Mouse (Mus musculus) midbrain, embryonic 15.5 days (tissue): Measurements from ENCODE around the gene Rbfox3. TPM values are rescaled to one million over a fixed set of nuclear protein-coding genes. Genes with fewer than 3 reads are reported as not detected.

Experiments
- ATAC-seq: fragments of 200-750 bp; cut with Nextera tagmentation; replicated peaks from 2 replicates; pipeline ENCODE4 v1.8.0; 2017; ENCODE audit warnings: moderate TSS enrichment
- H3K27ac ChIP-seq: fragments of 300-500 bp; sonication (generic); 2 replicates; pipeline ENCODE4 v1.5.1; 2015; ENCODE audit warnings: mild to moderate bottlenecking, inconsistent platforms
- H3K27me3 ChIP-seq: fragments of 300-500 bp; sonication (generic); replicated peaks from 2 replicates; pipeline ENCODE4 v1.6.1; 2015; ENCODE audit warnings: inconsistent platforms
- H3K36me3 ChIP-seq: fragments of 300-500 bp; sonication (generic); replicated peaks from 2 replicates; pipeline ENCODE4 v1.6.1; 2015; ENCODE audit warnings: inconsistent platforms
- H3K4me1 ChIP-seq: fragments of 300-500 bp; sonication (generic); 2 replicates; pipeline ENCODE4 v1.6.1; 2015; ENCODE audit warnings: inconsistent platforms
- H3K4me2 ChIP-seq: fragments of 300-500 bp; sonication (generic); 2 replicates; pipeline ENCODE4 v1.6.1; 2015; ENCODE audit warnings: inconsistent platforms, mild to moderate bottlenecking, moderate library complexity
- H3K4me3 ChIP-seq: fragments of 300-500 bp; sonication (generic); 2 replicates; pipeline ENCODE4 v1.5.1; 2015; ENCODE audit warnings: mild to moderate bottlenecking, inconsistent platforms
- H3K9ac ChIP-seq: fragments of 300-500 bp; sonication (generic); 2 replicates; pipeline ENCODE4 v1.6.1; 2015; ENCODE audit warnings: mild to moderate bottlenecking, inconsistent platforms
- H3K9me3 ChIP-seq: fragments of 300-500 bp; sonication (generic); 2 replicates; pipeline ENCODE4 v1.6.1; 2016; ENCODE audit warnings: inconsistent platforms
- WGBS: fragments of 180-500 bp; shearing (Covaris S2); methylation state at CpG from one replicate; pipeline ENCODE4 v1.1.7; 2015; ENCODE audit warnings: mixed read lengths; 5-methylcytosine and 5-hydroxymethylcytosine counted together
- polyA plus RNA-seq: library from polyadenylated mRNA; unstranded; fragments of >200 nt; fragmentation: Nextera tagmentation; extraction: Ambion mirVana; gene quantifications from 2 replicates; pipeline ENCODE4 v1.2.1, GENCODE M21; 2015

Rbfox3 gene
- polyA plus RNA-seq, 1 experiment from 2014 or later = 54.2 TPM

GRCm38 (mm10) chr11:118874022-118874421 is 37.4 kb downstream of the Rbfox3 start:
- H3K9ac ChIP-seq = no peak overlapping the region
- no peak for ATAC-seq

GRCm38 (mm10) chr11:118871527-118871926 is 39.9 kb downstream of the Rbfox3 start:
- Histone ChIP-seq H3K4me2 (no peak overlapping the region), H3K27ac (no peak overlapping the region), H3K27me3 (no peaks in the 10 kb centered on the region), H3K36me3 (no peaks in the 10 kb centered on the region; the same call in 1 of the 2 replicates), H3K4me1 (peaks cover 30% of the 10 kb centered on the region), H3K4me3 (no peak overlapping the region), H3K9ac (no peak overlapping the region), H3K9me3 (no peaks in the 10 kb centered on the region)
- no peak for ATAC-seq
- WGBS = 78% methylated on average over 10 of the region's 10 CpGs

More at GRCm38 (mm10) chr11:118874022-118874421, 37.4 kb downstream of the Rbfox3 start:
- peaks cover 34% of the 10 kb centered on the region for H3K4me1 ChIP-seq
- no peak overlapping the region for H3K4me2 ChIP-seq
- no peaks in the 10 kb centered on the region for H3K36me3 ChIP-seq
- no peaks in the 10 kb centered on the region for H3K27me3 ChIP-seq
- 37% methylated on average over 11 of the region's 11 CpGs for WGBS
- no peaks in the 10 kb centered on the region for H3K9me3 ChIP-seq
- H3K27ac ChIP-seq = peak overlapping the region; percentile 68
- no peak overlapping the region for H3K4me3 ChIP-seq

GRCm38 (mm10) chr11:118863360-118863759 is 48.0 kb downstream of the Rbfox3 start:
- no peak overlapping the region for H3K27ac ChIP-seq
- no peak for ATAC-seq
- no peak overlapping the region for H3K4me3 ChIP-seq
- H3K27me3 ChIP-seq = no peaks in the 10 kb centered on the region
- H3K4me1 ChIP-seq = peaks cover 5% of the 10 kb centered on the region
- no peak overlapping the region for H3K4me2 ChIP-seq
- no peak overlapping the region for H3K9ac ChIP-seq
- no peaks in the 10 kb centered on the region; the same call in 1 of the 2 replicates for H3K36me3 ChIP-seq
- 70% methylated on average over 3 of the region's 3 CpGs for WGBS
- no peaks in the 10 kb centered on the region for H3K9me3 ChIP-seq

- ATAC-seq = no peak
- Histone ChIP-seq H3K4me3 (no peak overlapping the region), H3K27ac (no peak overlapping the region), H3K9me3 (no peaks in the 10 kb centered on the region), H3K36me3 (no peaks in the 10 kb centered on the region), H3K4me1 (peaks cover 9% of the 10 kb centered on the region), H3K9ac (no peak overlapping the region), H3K4me2 (no peak overlapping the region), H3K27me3 (no peaks in the 10 kb centered on the region)
- 90% methylated on average over 15 of the region's 15 CpGs for WGBS
Measured at GRCm38 (mm10) chr11:118861801-118862431, 49.5 kb downstream of the Rbfox3 start.

- peaks cover 9% of the 10 kb centered on the region for H3K4me1 ChIP-seq
- H3K27me3 ChIP-seq = no peaks in the 10 kb centered on the region
- H3K4me3 ChIP-seq = no peak overlapping the region
- H3K4me2 ChIP-seq = no peak overlapping the region
- no peaks in the 10 kb centered on the region for H3K36me3 ChIP-seq
- 93% methylated on average over 6 of the region's 6 CpGs for WGBS
- no peak overlapping the region for H3K9ac ChIP-seq
- ATAC-seq = no peak
- no peaks in the 10 kb centered on the region for H3K9me3 ChIP-seq
- no peak overlapping the region for H3K27ac ChIP-seq
Measured at GRCm38 (mm10) chr11:118861246-118861645, 50.2 kb downstream of the Rbfox3 start.

GRCm38 (mm10) chr11:118860812-118861211 is 50.6 kb downstream of the Rbfox3 start:
- Histone ChIP-seq H3K4me3 (no peak overlapping the region), H3K9ac (no peak overlapping the region), H3K27ac (no peak overlapping the region), H3K9me3 (no peaks in the 10 kb centered on the region), H3K36me3 (no peaks in the 10 kb centered on the region), H3K27me3 (no peaks in the 10 kb centered on the region), H3K4me1 (peaks cover 9% of the 10 kb centered on the region), H3K4me2 (no peak overlapping the region)
- ATAC-seq = no peak
- 89% methylated on average over 8 of the region's 8 CpGs for WGBS

- H3K36me3 ChIP-seq = no peaks in the 10 kb centered on the region
- H3K4me2 ChIP-seq = no peak overlapping the region
- H3K4me1 ChIP-seq = peaks cover 9% of the 10 kb centered on the region
- no peak for ATAC-seq
- no peaks in the 10 kb centered on the region for H3K9me3 ChIP-seq
- 75% methylated on average over 5 of the region's 5 CpGs for WGBS
- no peaks in the 10 kb centered on the region for H3K27me3 ChIP-seq
- no peak overlapping the region for H3K27ac ChIP-seq
- no peak overlapping the region for H3K9ac ChIP-seq
- no peak overlapping the region for H3K4me3 ChIP-seq
Measured at GRCm38 (mm10) chr11:118859839-118860238, 51.6 kb downstream of the Rbfox3 start.

- Histone ChIP-seq H3K36me3 (no peaks in the 10 kb centered on the region), H3K9me3 (no peaks in the 10 kb centered on the region), H3K4me3 (no peak overlapping the region), H3K4me2 (no peak overlapping the region), H3K27ac (peak overlapping the region; percentile 53; the same call in 1 of the 2 replicates), H3K9ac (no peak overlapping the region), H3K4me1 (peaks cover 9% of the 10 kb centered on the region), H3K27me3 (no peaks in the 10 kb centered on the region)
- no peak for ATAC-seq
- WGBS = 66% methylated on average over 11 of the region's 11 CpGs
Measured at GRCm38 (mm10) chr11:118858305-118858704, 53.1 kb downstream of the Rbfox3 start.

GRCm38 (mm10) chr11:118851391-118851790 is 60.0 kb downstream of the Rbfox3 start:
- Histone ChIP-seq H3K27me3 (no peaks in the 10 kb centered on the region), H3K27ac (no peak overlapping the region), H3K4me1 (peaks cover 10% of the 10 kb centered on the region), H3K36me3 (no peaks in the 10 kb centered on the region), H3K4me3 (no peak overlapping the region), H3K9ac (no peak overlapping the region), H3K9me3 (no peaks in the 10 kb centered on the region), H3K4me2 (no peak overlapping the region)
- WGBS = 79% methylated on average over 6 of the region's 6 CpGs
- no peak for ATAC-seq

GRCm38 (mm10) chr11:118847986-118848385 is 63.4 kb downstream of the Rbfox3 start:
- H3K27ac ChIP-seq = 0 out of 2 replicates have a peak overlapping the region, but pooled peaks have one; percentile 19
- ATAC-seq = no peak
- no peak overlapping the region for H3K4me2 ChIP-seq
- no peaks in the 10 kb centered on the region for H3K36me3 ChIP-seq
- no peaks in the 10 kb centered on the region for H3K27me3 ChIP-seq
- no peaks in the 10 kb centered on the region for H3K9me3 ChIP-seq
- H3K9ac ChIP-seq = no peak overlapping the region
- H3K4me3 ChIP-seq = no peak overlapping the region
- 71% methylated on average over 7 of the region's 7 CpGs for WGBS
- H3K4me1 ChIP-seq = peaks cover 10% of the 10 kb centered on the region

GRCm38 (mm10) chr11:118840992-118841391 is 70.4 kb downstream of the Rbfox3 start:
- no peaks in the 10 kb centered on the region for H3K27me3 ChIP-seq

GRCm38 (mm10) chr11:118838167-118838566 is 73.2 kb downstream of the Rbfox3 start:
- Histone ChIP-seq H3K27me3 (no peaks in the 10 kb centered on the region), H3K4me1 (peaks cover 11% of the 10 kb centered on the region), H3K4me3 (no peak overlapping the region), H3K27ac (no peak overlapping the region), H3K4me2 (no peak overlapping the region), H3K36me3 (no peaks in the 10 kb centered on the region), H3K9ac (no peak overlapping the region), H3K9me3 (no peaks in the 10 kb centered on the region)
- WGBS = 54% methylated on average over 4 of the region's 4 CpGs
- no peak for ATAC-seq

More at GRCm38 (mm10) chr11:118840992-118841391, 70.4 kb downstream of the Rbfox3 start:
- Histone ChIP-seq H3K4me3 (no peak overlapping the region), H3K9ac (no peak overlapping the region), H3K4me1 (peaks cover 11% of the 10 kb centered on the region), H3K9me3 (no peaks in the 10 kb centered on the region), H3K27ac (no peak overlapping the region), H3K4me2 (no peak overlapping the region), H3K36me3 (no peaks in the 10 kb centered on the region)
- no peak for ATAC-seq
- 78% methylated on average over 5 of the region's 5 CpGs for WGBS

- H3K27ac ChIP-seq = no peak overlapping the region
- peaks cover 11% of the 10 kb centered on the region for H3K4me1 ChIP-seq
Measured at GRCm38 (mm10) chr11:118836889-118837288, 74.5 kb downstream of the Rbfox3 start.

More at GRCm38 (mm10) chr11:118836889-118837288, 74.5 kb downstream of the Rbfox3 start:
- Histone ChIP-seq H3K4me3 (no peak overlapping the region), H3K27me3 (no peaks in the 10 kb centered on the region), H3K9me3 (no peaks in the 10 kb centered on the region), H3K4me2 (no peak overlapping the region), H3K36me3 (no peaks in the 10 kb centered on the region), H3K9ac (no peak overlapping the region)
- WGBS = 71% methylated on average over 4 of the region's 4 CpGs
- ATAC-seq = no peak
